Mouse (Mus musculus) ES-Bruce4 (cell line): ENCODE results near the gene Gatb.

ENCODE experiments used
- CTCF ChIP-seq: IDR thresholded peaks from one replicate; pipeline ENCODE4 v1.8.1; 2011; ENCODE audit warnings: low read depth, low read length
- EP300 ChIP-seq: IDR thresholded peaks from 2 replicates; pipeline ENCODE4 v1.6.1; 2011; ENCODE audit warnings: low read depth, low read length; ENCODE audit not compliant: insufficient read depth
- POLR2A ChIP-seq: IDR thresholded peaks from one replicate; pipeline ENCODE4 v1.8.1; 2011; ENCODE audit warnings: low read length; ENCODE audit not compliant: insufficient read depth

GRCm38 (mm10) chr3:85564603-85565002 lies 9.3 kb upstream of the Gatb start:
- TF ChIP-seq POLR2A, result no peak
- TF ChIP-seq CTCF, result peak; percentile 26
- no peak for TF ChIP-seq EP300
